Mouse (Mus musculus) bone marrow macrophage, adult 2 months (primary cell): ENCODE data around the gene Met.

Source experiments
- CTCF ChIP-seq: IDR thresholded peaks from 2 replicates; pipeline ENCODE4 v1.5.1; 2012; ENCODE audit warnings: low read depth, mild to moderate bottlenecking, low read length, moderate library complexity
- POLR2A ChIP-seq: IDR thresholded peaks from 2 replicates; pipeline ENCODE4 v1.6.1; 2012; ENCODE audit warnings: mild to moderate bottlenecking, low read depth, low read length, borderline replicate concordance

DNA sequence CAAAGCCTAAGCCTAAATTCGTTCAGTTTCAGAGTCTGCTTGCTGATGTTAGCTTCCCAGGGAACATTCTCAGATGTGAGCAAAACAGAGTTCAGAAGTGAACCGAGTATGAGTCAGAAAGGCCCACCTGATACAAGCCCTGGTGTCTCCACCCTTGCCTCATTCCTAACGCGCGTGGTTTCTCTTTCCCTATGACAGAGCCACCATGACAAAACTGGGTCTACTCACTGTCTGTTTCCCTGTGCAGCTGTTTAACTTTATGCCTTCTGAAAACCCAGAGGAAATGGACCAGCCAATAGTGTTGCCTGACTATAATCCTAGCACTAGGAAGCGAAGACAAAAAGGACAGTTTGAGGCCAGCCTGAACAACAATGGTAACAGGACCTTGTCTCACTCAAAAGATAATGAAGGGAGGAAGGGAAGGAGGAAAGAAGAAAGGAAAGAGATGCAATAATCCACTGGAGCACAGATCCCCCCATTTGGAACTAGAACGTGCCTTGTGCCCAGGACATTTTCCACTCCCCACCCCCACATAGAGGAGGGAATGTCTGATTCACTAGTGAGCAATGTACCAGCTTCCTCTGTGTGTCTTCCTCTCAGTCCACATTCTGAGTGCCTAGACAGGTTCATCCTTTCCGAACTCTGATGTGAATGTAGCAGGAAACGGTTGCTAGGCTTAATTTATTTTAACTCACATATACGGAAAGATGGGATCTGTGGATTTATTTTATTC lies 15.4 kb downstream of the Met start:
- TF ChIP-seq CTCF = no peak
- no peak for TF ChIP-seq POLR2A
